Mouse (Mus musculus): ENCODE measurements at regions not wholly inside any gene's neighbourhood (a gene's known extent, or its start where the extent isn't known, plus 50 kb on each side); places are given as distances from the start of the nearest gene placed in this dataset.
"Not testable (repeated sequence)": the region's sequence is repeated elsewhere in the genome, so short reads cannot be mapped to it uniquely, and the experiment has no call there.

- no peak for DNase-seq
Observed at GRCm38 (mm10) chr8:103644845-103645244, 456.6 kb upstream of the Cdh5 start.

GRCm38 (mm10) chr8:103664796-103665195 lies 436.6 kb upstream of the Cdh5 start:
- DNase-seq, result no peak

- not testable (repeated sequence) for DNase-seq
Observed at GRCm38 (mm10) chr8:103686233-103686632, 415.2 kb upstream of the Cdh5 start.

- no peak for DNase-seq
Observed at GRCm38 (mm10) chr8:103690438-103690837, 411.0 kb upstream of the Cdh5 start.

- no peak for DNase-seq
Observed at GRCm38 (mm10) chr8:103693531-103693930, 407.9 kb upstream of the Cdh5 start.

GRCm38 (mm10) chr8:103694331-103694891 lies 407.0 kb upstream of the Cdh5 start:
- DNase-seq, result no peak

- DNase-seq, result no peak
Observed at GRCm38 (mm10) chr8:103699016-103699520, 402.4 kb upstream of the Cdh5 start.

GRCm38 (mm10) chr8:103702236-103702635 lies 399.2 kb upstream of the Cdh5 start:
- DNase-seq, result peak; percentile 46

GRCm38 (mm10) chr8:103706084-103706483 lies 395.3 kb upstream of the Cdh5 start:
- peak; percentile 70 for DNase-seq

GRCm38 (mm10) chr8:103710871-103711270 lies 390.6 kb upstream of the Cdh5 start:
- peak; percentile 61 for DNase-seq

GRCm38 (mm10) chr8:103717723-103718122 lies 383.7 kb upstream of the Cdh5 start:
- DNase-seq, result no peak

GRCm38 (mm10) chr8:103733466-103733865 lies 368.0 kb upstream of the Cdh5 start:
- no peak for DNase-seq

GRCm38 (mm10) chr8:103738330-103738729 lies 363.1 kb upstream of the Cdh5 start:
- DNase-seq, result no peak

GRCm38 (mm10) chr8:103741395-103741794 lies 360.0 kb upstream of the Cdh5 start:
- DNase-seq, result no peak

- DNase-seq, result no peak
Observed at GRCm38 (mm10) chr8:103748734-103749133, 352.7 kb upstream of the Cdh5 start.

- no peak for DNase-seq
Observed at GRCm38 (mm10) chr8:103750278-103751097, 350.9 kb upstream of the Cdh5 start.

GRCm38 (mm10) chr8:103751161-103751560 lies 350.3 kb upstream of the Cdh5 start:
- DNase-seq, result no peak

GRCm38 (mm10) chr8:103763821-103764220 lies 337.6 kb upstream of the Cdh5 start:
- DNase-seq, result peak; percentile 39

- DNase-seq, result no peak
Observed at GRCm38 (mm10) chr8:103779658-103780057, 321.8 kb upstream of the Cdh5 start.

- DNase-seq, result no peak
Observed at GRCm38 (mm10) chr8:103788308-103788707, 313.1 kb upstream of the Cdh5 start.

GRCm38 (mm10) chr8:103793331-103793730 lies 308.1 kb upstream of the Cdh5 start:
- DNase-seq, result no peak

- not testable (repeated sequence) for DNase-seq
Observed at GRCm38 (mm10) chr8:103798630-103799029, 302.8 kb upstream of the Cdh5 start.

GRCm38 (mm10) chr8:103808171-103808570 lies 293.3 kb upstream of the Cdh5 start:
- peak; percentile 30 for DNase-seq

GRCm38 (mm10) chr8:103808580-103808979 lies 292.8 kb upstream of the Cdh5 start:
- DNase-seq, result peak; percentile 16
